Mouse (Mus musculus) retina, embryonic 14.5 days (tissue): Measurements from ENCODE around the gene Ywhae.

Source experiments
- DNase-seq: peaks from one replicate; pipeline ENCODE4 v3.0.0-alpha.2; 2015; ENCODE audit warnings: low spot score

Gene Ywhae

GRCm38 (mm10) chr11:75794602-75795320 is 62.1 kb downstream of the Ywhae start:
- no peak for DNase-seq

GRCm38 (mm10) chr11:75795321-75795636 is 62.6 kb downstream of the Ywhae start:
- DNase-seq, result no peak

GRCm38 (mm10) chr11:75796029-75796445 is 63.4 kb downstream of the Ywhae start, which contains the start of gene Doc2b:
TSS of gene Doc2b (minus strand) at chr11:75796049.
- DNase-seq, result peak; percentile 51

GRCm38 (mm10) chr11:75796536-75797246 is 64.0 kb downstream of the Ywhae start:
- DNase-seq, result no peak

- DNase-seq, result no peak
Observed at GRCm38 (mm10) chr11:75801369-75801768, 68.7 kb downstream of the Ywhae start.

GRCm38 (mm10) chr11:75801771-75802550 is 69.3 kb downstream of the Ywhae start:
- no peak for DNase-seq

- DNase-seq, result no peak
Observed at GRCm38 (mm10) chr11:75807486-75807885, 74.8 kb downstream of the Ywhae start.

- no peak for DNase-seq
Observed at GRCm38 (mm10) chr11:75810526-75810925, 77.9 kb downstream of the Ywhae start.

GRCm38 (mm10) chr11:75811900-75812299 is 79.2 kb downstream of the Ywhae start:
- DNase-seq, result no peak

GRCm38 (mm10) chr11:75813085-75813484 is 80.4 kb downstream of the Ywhae start:
- no peak for DNase-seq
